Mouse (Mus musculus) forebrain, embryonic 11.5 days (tissue): ENCODE measurements around the gene Trpm6. TPM values are rescaled to one million over a fixed set of nuclear protein-coding genes. Genes with fewer than 3 reads are reported as not detected.

Experiments
- ATAC-seq: fragments of 200-750 bp; cut with Nextera tagmentation; replicated peaks from 2 replicates; pipeline ENCODE4 v1.8.0; 2017; ENCODE audit warnings: moderate TSS enrichment; ENCODE audit not compliant: low FRiP score
- DNase-seq: peaks from one replicate; pipeline ENCODE4 v3.0.0-alpha.2; 2017; ENCODE audit warnings: low spot score
- H3K27ac ChIP-seq: fragments of 300-500 bp; sonication (generic); 2 replicates; pipeline ENCODE4 v1.5.1; 2014; ENCODE audit warnings: low read depth, low read length
- H3K27me3 ChIP-seq: fragments of 300-500 bp; sonication (generic); 2 replicates; pipeline ENCODE4 v1.6.1; 2014; ENCODE audit warnings: mild to moderate bottlenecking, low read length, mixed read lengths; ENCODE audit not compliant: control insufficient read depth, insufficient read depth
- H3K36me3 ChIP-seq: fragments of 300-500 bp; sonication (generic); 2 replicates; pipeline ENCODE4 v1.6.1; 2014; ENCODE audit warnings: mild to moderate bottlenecking, low read length, moderate library complexity, mixed read lengths; ENCODE audit not compliant: control insufficient read depth, insufficient read depth
- H3K4me1 ChIP-seq: fragments of 300-500 bp; sonication (generic); replicated peaks from 2 replicates; pipeline ENCODE4 v1.6.1; 2014; ENCODE audit warnings: low read length, mixed read lengths; ENCODE audit not compliant: control insufficient read depth, insufficient read depth
- H3K4me2 ChIP-seq: fragments of 300-500 bp; sonication (generic); 2 replicates; pipeline ENCODE4 v1.6.1; 2014; ENCODE audit warnings: low read depth, mild to moderate bottlenecking, low read length, moderate library complexity, mixed read lengths; ENCODE audit not compliant: severe bottlenecking
- H3K4me3 ChIP-seq: fragments of 300-500 bp; sonication (generic); 2 replicates; pipeline ENCODE4 v1.5.1; 2014; ENCODE audit warnings: low read depth, low read length
- H3K9ac ChIP-seq: fragments of 300-500 bp; sonication (generic); 2 replicates; pipeline ENCODE4 v1.6.1; 2014; ENCODE audit warnings: low read length
- H3K9me3 ChIP-seq: fragments of 300-500 bp; sonication (generic); 2 replicates; pipeline ENCODE4 v1.6.1; 2016; ENCODE audit warnings: low read length, mixed read lengths; ENCODE audit not compliant: control insufficient read depth
- WGBS: fragments of 180-500 bp; shearing (Covaris S2); extraction: QIAGEN DNeasy Blood & Tissue Kit; methylation state at CpG from one replicate; pipeline ENCODE4 v1.1.7; 2014; 5-methylcytosine and 5-hydroxymethylcytosine counted together
- polyA plus RNA-seq: library from polyadenylated mRNA; unstranded; fragments of >200 nt; fragmentation: Nextera tagmentation; extraction: Ambion mirVana; gene quantifications from 2 replicates; pipeline ENCODE4 v1.2.1, GENCODE M21; 2014

The Trpm6 gene
- polyA plus RNA-seq, 1 experiment from 2014 or later = 0.35 TPM

- Histone ChIP-seq H3K4me2 (no peak overlapping the region), H3K4me1 (no peaks in the 10 kb centered on the region), H3K27ac (no peak overlapping the region), H3K9me3 (no peaks in the 10 kb centered on the region), H3K27me3 (no peaks in the 10 kb centered on the region), H3K36me3 (no peaks in the 10 kb centered on the region), H3K4me3 (no peak overlapping the region), H3K9ac (no peak overlapping the region)
- DNase-seq (no peak), ATAC-seq (no peak)
- 84% methylated on average over 3 of the region's 3 CpGs for WGBS
Measured at GRCm38 (mm10) chr19:18720337-18720736, 29.4 kb upstream of the Trpm6 start.

- no peaks in the 10 kb centered on the region for H3K27me3 ChIP-seq
- H3K36me3 ChIP-seq = no peaks in the 10 kb centered on the region
- 0 out of 2 replicates have a peak, but pooled peaks have one; percentile 44 for ATAC-seq
- no peak overlapping the region for H3K9ac ChIP-seq
- DNase-seq = no peak
- H3K4me2 ChIP-seq = no peak overlapping the region
- no peak overlapping the region for H3K4me3 ChIP-seq
- H3K9me3 ChIP-seq = no peaks in the 10 kb centered on the region
- no peaks in the 10 kb centered on the region for H3K4me1 ChIP-seq
- 84% methylated on average over 2 of the region's 2 CpGs for WGBS
- no peak overlapping the region for H3K27ac ChIP-seq
Measured at GRCm38 (mm10) chr19:18725186-18725585, 24.6 kb upstream of the Trpm6 start.

- ATAC-seq = no peak
- no peak overlapping the region for H3K27ac ChIP-seq
- 87% methylated on average over 7 of the region's 7 CpGs for WGBS
Measured at GRCm38 (mm10) chr19:18730255-18730654, 19.5 kb upstream of the Trpm6 start.

DNA sequence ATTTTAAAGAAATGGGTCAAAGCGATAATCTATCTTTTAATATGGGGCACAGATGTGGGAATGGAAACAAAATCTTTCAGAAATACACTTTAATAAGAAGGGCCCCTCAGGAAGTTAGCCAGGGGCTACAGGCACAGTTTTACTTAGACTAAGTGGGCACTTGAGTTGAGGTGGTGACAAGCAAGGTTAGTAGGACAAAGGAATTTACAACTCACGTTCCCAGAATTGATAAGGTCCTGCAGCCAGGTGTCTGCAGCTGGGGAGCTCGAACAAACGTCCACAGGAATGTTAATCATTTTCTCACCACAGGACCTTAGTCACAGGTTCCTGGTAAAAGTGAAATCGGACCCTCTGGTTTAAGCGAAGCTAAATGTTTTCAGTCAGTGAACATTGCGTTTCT, 18.7 kb upstream of the Trpm6 start:
- Histone ChIP-seq H3K27me3 (no peaks in the 10 kb centered on the region), H3K27ac (no peak overlapping the region), H3K9me3 (no peaks in the 10 kb centered on the region), H3K4me2 (no peak overlapping the region), H3K9ac (no peak overlapping the region), H3K36me3 (no peaks in the 10 kb centered on the region), H3K4me1 (no peaks in the 10 kb centered on the region), H3K4me3 (no peak overlapping the region)
- 55% methylated on average over 7 of the region's 7 CpGs for WGBS
- DNase-seq (no peak), ATAC-seq (no peak)

More at GRCm38 (mm10) chr19:18730255-18730654, 19.5 kb upstream of the Trpm6 start:
- H3K4me2 ChIP-seq = no peak overlapping the region
- no peaks in the 10 kb centered on the region for H3K4me1 ChIP-seq
- DNase-seq = no peak
- H3K36me3 ChIP-seq = no peaks in the 10 kb centered on the region
- H3K9me3 ChIP-seq = no peaks in the 10 kb centered on the region
- H3K27me3 ChIP-seq = no peaks in the 10 kb centered on the region
- H3K9ac ChIP-seq = no peak overlapping the region
- no peak overlapping the region for H3K4me3 ChIP-seq

DNA sequence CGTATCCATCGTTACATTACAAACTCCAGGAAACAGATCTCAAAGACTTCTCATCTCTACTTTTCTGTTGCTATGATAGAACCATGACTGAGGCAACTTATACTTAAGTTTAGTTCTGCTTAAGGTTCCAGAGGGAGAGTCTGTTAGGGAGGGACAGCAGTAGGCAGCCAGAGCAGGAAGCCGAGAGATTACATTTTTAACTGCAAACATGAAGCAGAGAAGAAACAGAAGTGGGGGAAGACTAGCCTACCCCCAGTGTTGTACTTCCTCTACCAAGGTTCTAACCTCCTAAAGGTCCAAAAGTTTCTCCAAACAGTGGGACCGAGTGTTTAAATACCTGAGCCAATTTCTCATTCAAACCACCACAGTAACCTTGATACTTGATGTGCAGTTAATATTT, 13.9 kb upstream of the Trpm6 start:
- no peaks in the 10 kb centered on the region for H3K36me3 ChIP-seq
- H3K27ac ChIP-seq = no peak overlapping the region
- no peak overlapping the region for H3K9ac ChIP-seq
- WGBS = 90% methylated on average over 4 of the region's 4 CpGs
- H3K4me3 ChIP-seq = no peak overlapping the region
- H3K4me1 ChIP-seq = no peaks in the 10 kb centered on the region
- H3K4me2 ChIP-seq = no peak overlapping the region
- DNase-seq (no peak), ATAC-seq (no peak)
- H3K27me3 ChIP-seq = no peaks in the 10 kb centered on the region
- H3K9me3 ChIP-seq = no peaks in the 10 kb centered on the region

GRCm38 (mm10) chr19:18739146-18739545, 10.6 kb upstream of the Trpm6 start:
- H3K27ac ChIP-seq = no peak overlapping the region
- H3K27me3 ChIP-seq = no peaks in the 10 kb centered on the region
- no peaks in the 10 kb centered on the region for H3K9me3 ChIP-seq
- DNase-seq = no peak
- H3K4me3 ChIP-seq = no peak overlapping the region
- H3K4me1 ChIP-seq = no peaks in the 10 kb centered on the region
- WGBS = 92% methylated on average over 7 of the region's 7 CpGs
- no peak overlapping the region for H3K4me2 ChIP-seq
- no peaks in the 10 kb centered on the region for H3K36me3 ChIP-seq
- no peak overlapping the region for H3K9ac ChIP-seq
- ATAC-seq = no peak

DNA sequence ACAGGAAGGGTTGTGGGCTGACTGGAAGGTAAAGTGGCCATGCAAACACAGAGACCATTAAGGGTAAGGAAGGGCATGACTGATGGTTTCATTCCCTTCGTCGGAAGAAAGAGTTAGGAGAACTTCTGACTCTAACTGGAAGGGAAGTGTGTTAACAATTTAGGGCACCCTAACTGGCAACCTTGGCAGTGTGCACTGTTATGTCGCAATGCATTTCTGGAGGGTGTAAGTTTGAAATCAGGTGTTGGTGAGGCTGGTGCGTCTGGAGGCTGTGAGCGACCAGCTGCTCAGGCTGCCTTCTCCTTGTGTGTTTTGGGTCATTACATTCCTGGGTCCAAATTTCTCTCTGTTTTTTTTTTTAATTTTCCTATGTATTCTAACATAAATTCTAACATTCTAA, 5.8 kb upstream of the Trpm6 start:
- H3K9me3 ChIP-seq = no peaks in the 10 kb centered on the region
- no peak for DNase-seq
- ATAC-seq = no peak
- H3K36me3 ChIP-seq = no peaks in the 10 kb centered on the region
- no peak overlapping the region for H3K27ac ChIP-seq
- WGBS = 90% methylated on average over 5 of the region's 5 CpGs
- no peaks in the 10 kb centered on the region for H3K4me1 ChIP-seq
- H3K9ac ChIP-seq = no peak overlapping the region
- no peak overlapping the region for H3K4me2 ChIP-seq
- no peaks in the 10 kb centered on the region for H3K27me3 ChIP-seq
- no peak overlapping the region for H3K4me3 ChIP-seq

DNA sequence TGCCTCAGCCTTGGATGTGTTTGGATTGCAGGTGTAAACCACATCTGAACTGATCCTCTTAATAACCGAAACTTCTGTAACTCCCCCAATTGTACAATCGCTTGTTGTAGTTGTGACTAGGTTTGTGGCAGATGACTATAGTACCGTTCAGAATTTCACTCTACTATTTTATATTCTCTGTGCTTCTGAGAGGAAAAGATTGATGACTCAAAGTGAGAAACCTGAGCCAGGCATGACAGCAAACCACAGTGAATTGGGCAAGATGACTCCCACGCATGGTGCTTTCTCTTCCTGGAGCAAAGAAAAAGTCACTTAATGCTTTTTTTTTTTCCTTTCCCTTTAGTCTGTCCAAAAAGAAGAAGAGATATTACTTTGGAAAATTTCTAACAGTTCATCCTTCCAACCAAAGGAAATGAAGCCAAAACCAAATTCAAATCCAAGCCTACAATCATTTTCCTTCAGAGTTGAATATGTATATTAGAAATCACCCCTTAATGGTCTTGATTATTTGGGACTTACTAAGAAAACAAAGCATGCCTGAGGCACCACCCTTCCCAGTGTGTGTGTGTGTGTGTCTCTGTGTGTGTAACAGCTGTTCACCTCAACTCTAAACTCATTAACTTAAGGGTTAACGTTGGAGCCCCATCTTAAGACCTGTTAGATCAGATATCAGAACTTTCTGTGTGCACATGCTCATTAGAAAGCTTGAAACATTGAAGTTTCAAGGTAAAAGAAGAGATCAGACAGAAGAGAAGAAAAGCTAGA, 3.0 kb upstream of the Trpm6 start:
- peaks cover 3% of the 10 kb centered on the region for H3K4me1 ChIP-seq
- no peaks in the 10 kb centered on the region for H3K9me3 ChIP-seq
- H3K36me3 ChIP-seq = no peaks in the 10 kb centered on the region
- H3K9ac ChIP-seq = no peak overlapping the region
- H3K4me3 ChIP-seq = no peak overlapping the region
- H3K27me3 ChIP-seq = peaks cover 3% of the 10 kb centered on the region; the same call in 1 of the 2 replicates
- WGBS = 90% methylated on average over 5 of the region's 5 CpGs
- DNase-seq (no peak), ATAC-seq (no peak)
- no peak overlapping the region for H3K27ac ChIP-seq
- H3K4me2 ChIP-seq = no peak overlapping the region

- peaks cover 3% of the 10 kb centered on the region; the same call in 1 of the 2 replicates for H3K27me3 ChIP-seq
- 91% methylated on average over 4 of the region's 4 CpGs for WGBS
- ATAC-seq = no peak
- H3K4me2 ChIP-seq = no peak overlapping the region
- no peak for DNase-seq
- H3K9ac ChIP-seq = no peak overlapping the region
- no peaks in the 10 kb centered on the region for H3K36me3 ChIP-seq
- H3K27ac ChIP-seq = no peak overlapping the region
- H3K9me3 ChIP-seq = no peaks in the 10 kb centered on the region
- peaks cover 3% of the 10 kb centered on the region for H3K4me1 ChIP-seq
- no peak overlapping the region for H3K4me3 ChIP-seq
Measured at GRCm38 (mm10) chr19:18747379-18747778, 2.4 kb upstream of the Trpm6 start.
